Mouse (Mus musculus): ENCODE measurements around the gene Fgfr2.

Gene Fgfr2

DNA sequence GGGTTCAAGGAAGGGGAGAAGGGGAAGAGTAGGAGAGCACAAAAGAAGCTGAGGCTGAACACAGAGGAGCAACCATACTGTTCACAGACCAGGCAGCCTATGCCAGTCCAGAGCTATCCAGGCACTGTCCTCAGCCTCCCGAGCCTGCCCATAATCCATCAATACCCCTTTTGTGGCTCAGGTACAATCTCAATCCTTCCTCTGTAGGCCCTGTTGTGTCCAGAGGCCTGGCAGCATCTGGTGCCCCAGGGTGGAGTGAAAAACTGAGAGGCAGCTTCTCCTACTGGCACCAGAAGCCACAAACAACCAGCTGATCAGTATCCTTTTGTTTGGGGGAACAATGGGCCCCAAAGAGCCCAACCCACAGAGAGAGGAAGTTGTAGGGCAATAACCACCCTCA is 2818.5 kb downstream of the Fgfr2 start:
- DNase-seq: peak; percentile 32

DNA sequence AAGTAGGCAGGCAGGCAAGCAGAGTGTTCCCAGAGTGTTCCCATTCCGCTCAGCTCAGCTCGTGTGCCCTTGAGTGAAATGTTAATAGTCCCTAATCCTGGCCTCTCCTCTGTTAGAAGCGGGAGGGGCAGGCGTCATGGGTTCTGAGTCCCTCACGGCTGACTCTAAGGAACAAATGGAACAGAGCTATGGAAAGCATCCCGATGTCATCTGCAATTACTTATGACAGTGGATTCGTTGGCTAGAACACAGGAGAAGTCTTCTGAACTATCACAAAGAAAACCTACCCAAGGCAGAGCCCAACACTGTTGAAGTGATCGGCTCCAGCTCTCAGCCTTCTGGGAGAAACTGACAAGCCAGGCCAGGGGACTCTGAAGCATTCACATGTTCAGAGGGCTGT is 2819.7 kb downstream of the Fgfr2 start:
- no peak for DNase-seq

DNA sequence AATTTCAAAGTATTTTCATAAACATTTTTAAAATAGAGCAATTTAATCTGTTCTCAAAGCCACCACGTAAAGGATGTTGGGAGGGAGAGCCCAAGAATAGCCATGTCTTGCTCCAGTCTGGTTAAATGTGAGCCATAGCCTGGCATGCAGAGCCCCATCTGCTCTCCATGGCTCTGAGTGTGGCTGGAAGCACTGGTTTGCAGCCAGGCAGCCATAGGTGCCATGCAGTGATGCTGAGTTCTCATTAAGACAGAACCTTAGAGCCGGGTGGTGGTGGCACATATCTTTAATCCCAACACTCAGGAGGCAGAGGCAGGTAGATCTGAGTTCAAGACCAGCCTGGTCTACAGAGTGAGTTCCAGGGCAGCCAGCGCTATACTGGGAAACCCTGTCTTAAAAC is 2822.5 kb downstream of the Fgfr2 start:
- DNase-seq: no peak

DNA sequence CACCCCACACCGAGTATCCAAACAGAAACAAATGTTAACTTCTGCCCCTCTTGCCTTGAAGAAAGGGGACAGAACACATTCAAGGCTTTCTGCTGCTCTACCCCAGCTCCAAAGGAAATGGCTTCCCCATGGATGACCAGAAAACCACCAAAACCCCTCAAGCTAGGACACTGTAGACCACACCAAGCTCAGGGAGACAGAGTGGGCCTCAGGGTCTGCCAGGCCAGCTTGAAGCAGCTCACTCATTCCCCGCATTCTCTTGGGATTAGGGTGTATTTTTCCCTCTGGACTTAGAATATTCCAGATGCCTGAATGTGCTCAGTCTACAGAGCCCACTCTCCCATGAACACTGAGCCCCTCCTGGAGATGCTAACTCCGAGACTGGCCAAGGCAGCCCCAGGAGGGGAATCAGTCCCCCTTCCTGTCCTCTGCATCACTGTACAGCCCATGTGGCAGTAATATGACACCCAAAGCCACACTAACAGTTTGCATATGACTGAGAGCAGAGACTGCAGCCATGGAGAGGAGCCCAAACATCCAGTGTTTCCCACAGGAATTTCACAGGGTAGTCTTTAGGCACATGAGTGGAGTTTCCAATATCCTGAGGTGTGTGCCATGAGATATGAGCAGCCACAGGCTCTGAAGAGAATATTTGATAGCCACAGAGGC is 2824.1 kb downstream of the Fgfr2 start:
- no peak for DNase-seq

DNA sequence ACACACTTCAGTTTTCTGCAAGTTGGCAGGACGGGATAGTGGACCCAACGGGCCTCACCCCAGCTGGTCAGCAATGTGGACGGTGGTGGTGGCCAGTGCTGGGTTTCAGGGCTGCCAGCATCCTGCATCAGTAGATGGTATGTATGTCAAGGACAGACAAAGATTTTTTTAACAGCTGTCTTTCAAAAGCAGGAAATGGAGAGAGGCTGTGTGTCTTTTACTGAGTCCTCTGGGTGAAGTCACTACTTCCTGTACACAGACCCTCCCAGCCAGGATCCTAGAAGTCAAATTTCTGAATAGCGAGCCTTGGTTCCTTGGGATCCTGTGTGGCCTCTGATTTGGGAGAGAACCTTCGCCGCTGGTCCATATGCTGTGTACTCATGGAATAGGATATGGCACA is 2832.0 kb downstream of the Fgfr2 start:
- no peak for DNase-seq

DNA sequence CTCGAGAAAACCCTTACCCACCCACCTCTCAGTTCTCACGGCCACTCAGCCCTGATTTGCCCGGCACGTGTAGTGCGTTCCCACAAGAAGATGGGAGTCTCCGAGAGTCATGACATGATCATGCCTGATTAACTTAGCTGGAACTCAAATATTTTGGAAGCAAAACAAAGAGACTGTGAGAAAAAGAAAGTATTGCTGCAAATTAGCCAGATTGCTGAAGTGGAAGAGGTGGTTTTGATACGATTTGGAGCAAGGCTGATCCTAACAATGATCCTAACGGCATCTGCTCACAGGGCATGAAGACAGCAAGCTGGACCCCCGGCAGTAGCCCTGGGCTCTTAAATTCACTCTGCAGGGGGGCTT is 2833.7 kb downstream of the Fgfr2 start:
- no peak for DNase-seq

DNA sequence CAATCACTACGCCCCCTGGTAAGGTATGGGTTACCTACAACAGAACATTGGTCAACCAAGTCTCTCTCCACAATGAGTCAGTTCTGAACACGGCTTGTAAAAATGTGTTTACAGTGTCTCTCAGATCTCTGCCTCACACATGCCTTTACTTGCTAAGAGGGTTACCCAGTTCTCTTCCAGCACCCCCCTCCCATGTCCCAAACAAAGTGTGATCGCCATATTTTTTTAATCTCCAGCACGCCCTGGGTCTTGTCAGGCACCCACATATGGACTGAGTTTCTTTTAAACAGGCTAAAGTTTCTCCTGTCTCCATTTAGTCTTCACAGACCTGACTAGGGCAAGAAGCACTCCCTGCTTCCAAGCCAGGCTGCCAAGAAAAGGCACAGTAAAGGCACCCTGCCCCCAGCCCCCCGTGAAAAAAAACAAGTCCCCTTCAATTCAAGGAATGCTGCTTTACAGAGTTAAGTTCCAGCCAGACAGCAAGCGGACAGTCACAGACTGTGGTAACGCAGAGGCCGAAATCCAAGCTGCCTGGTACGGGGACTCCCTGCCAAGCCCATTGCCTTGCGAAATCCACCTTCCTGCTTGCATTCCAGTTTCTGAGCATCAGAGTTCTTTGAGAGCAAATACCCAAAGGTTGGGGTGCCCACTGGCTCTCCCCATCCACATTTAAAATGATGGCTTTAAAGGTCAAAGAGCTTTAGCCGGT is 2834.3 kb downstream of the Fgfr2 start:
- no peak for DNase-seq

DNA sequence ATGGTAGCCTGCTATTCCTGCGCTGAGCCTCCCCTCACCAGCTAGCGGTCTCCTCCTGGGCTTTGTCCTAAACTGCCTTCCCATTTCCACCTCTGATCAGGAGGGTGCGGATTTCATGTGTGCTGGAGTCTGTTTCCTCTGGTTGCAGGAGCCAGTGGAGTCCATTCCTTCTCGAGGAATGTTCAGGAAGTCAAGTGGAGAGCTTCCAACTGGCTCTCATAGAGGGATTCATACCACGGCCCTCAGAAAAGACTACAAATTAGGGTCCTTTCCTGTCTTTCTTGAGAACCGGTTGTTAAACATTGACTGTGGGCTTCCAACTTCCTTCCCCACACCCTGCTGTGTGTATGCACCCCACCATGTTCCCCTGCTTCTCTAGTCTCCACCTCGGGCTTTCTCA is 2834.9 kb downstream of the Fgfr2 start:
- no peak for DNase-seq

DNA sequence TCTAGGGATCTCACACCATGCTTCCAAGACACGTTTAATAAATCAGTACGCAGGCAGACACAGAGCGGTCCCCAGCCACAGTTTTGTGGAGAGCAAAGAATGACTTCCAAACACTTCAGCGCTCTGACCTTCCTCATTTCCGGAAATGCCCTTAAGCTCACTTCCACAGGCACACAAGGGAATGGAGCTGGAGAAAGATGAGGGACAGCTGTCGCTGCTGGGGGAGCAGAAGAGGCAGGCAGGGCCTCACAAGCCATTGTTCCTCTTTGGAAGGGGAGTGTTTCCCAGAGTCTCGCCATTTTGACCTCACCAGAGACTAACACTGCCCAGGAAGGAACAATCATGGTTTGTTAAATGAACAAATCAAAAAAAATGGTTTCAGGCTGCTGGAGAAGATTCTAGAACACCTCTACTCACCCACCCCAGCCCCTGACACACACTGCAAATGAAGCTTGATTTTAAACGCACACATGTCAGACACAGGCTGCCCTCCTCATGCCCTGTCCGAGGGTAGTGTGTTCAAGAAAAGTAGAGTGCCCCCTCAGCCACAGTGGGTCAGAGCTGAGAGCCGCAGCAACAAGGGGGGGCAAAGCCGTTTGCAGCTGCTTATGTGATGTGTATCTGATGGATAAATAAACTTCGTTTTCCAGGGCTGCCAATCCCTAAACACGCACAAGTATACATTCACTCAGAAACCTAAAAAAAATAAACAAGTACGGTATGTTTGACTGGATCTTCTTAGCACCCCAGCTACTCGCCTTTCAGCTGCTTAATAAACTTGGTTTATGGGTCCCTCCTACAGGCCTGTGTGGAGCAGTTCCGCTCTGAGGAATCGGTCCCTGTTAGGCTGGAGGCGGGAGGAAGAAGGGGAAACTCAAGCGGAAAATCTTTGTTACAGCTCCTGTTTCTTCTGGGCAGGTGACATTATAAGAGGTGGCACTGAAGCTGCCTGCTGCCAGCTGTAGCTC is 2844.1 kb downstream of the Fgfr2 start:
- DNase-seq: no peak

DNA sequence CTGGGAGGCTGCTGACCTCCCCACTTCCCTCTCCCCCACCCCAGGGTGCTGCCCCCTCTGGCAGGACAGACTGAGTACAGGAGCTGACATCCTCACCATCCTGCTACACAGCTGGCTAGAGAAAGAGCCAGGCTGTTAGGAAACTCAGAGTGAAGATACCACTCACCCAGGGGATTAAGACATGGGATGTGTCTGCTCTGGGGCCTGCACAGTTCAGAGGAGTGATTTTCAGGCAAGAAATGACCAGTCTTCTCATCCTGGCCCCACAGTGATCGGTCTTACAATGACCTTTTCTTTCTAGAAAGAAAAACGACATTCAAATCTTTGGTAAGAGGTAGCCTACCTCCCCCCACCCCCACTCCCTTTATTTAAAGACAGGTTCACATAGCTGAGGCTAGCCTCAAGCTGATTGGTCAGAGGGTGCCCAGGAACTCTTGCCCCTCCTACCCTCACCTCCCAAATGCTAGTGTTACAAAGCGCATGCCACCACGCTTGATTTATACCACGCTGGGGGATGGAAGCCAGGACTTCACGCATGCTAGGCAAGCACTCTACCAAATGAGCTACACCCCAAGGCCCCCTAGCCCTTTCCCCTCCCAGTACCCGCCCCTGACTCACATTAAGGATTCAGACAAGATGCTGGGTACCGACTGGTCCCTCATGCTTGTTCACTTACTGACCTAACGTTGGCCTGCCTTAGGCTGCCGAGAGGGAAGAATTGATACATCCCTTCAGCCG is 2845.0 kb downstream of the Fgfr2 start:
- no peak for DNase-seq

DNA sequence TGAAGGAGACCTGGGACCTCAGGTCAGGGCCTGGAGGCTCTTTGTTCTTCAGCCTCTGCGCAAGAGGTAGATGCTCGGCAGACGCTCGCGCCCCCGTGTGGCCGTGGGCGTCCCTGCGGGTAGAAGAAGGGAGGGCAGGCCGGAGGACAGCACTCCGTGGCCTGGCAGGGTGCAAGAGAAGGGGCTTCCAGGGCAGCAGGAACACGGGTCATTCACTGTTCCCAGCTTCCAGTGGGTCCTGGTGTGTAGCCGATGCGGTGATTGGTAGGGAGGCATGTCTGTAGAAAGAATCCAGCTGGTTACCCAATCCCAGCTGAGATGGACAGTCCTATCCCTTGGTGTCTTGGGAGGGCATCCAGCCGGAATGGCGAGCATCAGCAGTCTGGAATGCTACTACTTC is 2849.9 kb downstream of the Fgfr2 start:
- peak; percentile 61 for DNase-seq

DNA sequence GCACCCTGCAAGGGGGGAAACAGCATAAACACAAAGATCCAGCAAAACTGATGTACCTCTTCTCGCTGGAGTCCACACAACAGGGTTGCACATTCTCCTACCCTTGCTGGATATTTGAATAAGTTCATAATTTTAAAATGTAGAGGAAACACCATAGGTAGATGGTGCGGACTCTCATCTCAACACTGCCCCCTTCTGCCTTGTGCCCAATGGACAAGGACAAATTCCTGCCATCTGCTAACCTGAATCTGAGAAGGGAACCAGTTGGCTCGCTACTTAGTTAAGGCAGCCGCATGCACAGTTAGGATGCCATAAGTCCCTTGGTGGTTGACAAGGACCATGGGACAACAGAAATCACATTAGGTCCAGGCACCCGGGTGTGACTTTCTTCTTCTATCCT is 2852.3 kb downstream of the Fgfr2 start:
- no peak for DNase-seq

DNA sequence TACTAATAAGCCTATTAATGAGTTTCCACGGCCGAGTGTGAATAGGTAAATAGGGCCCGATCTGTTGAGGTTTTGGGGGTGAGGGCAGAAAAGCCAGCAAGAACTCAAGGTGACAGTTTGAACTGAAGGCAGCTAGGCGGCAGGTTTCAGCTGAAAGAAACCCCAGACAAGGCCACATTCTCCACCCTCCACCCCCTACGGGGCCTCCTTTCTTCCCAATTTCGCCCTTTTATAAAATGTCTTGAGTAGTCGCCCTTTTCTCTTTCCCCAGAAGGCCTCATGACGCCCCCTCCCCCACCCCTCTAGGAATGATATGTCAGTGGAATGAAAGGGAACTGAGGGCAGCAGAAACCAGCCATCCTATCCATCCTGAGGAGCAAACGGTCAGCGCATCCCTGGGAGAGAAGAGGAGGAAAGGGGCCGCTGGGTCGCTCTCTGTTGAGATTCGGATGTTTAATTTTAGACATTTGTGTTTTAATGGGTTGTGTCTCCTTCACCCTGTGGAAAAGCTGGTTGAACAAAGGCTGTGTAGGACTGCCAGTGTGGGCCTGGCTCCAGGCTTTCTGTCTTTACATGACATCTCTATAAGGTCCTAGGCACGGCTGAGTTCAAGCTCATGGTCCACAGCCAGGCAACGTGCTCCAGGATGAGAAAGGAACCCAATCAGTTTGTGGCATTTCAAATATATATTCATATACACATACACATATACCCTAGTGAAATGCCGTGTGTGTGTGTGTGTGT is 2853.9 kb downstream of the Fgfr2 start:
- DNase-seq: no peak

DNA sequence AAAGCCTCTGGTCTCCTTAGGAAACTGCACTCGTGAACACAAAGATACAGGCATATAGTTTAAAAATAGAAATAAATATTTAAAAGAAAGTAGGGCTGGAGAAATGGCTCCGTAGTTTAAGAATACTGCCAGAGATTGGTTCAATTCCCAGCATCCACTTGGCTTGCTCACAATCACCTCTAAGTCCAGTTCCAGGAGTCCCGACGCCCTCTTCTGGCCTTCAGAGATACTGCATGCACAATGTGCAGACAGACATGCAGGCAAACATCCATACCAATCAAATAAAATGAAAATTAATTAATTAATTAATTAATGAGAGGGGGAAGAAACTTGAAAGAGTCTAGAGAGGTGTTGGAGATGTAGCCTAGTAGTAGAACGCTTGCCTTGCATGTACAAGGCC is 2856.1 kb downstream of the Fgfr2 start:
- DNase-seq: no peak

DNA sequence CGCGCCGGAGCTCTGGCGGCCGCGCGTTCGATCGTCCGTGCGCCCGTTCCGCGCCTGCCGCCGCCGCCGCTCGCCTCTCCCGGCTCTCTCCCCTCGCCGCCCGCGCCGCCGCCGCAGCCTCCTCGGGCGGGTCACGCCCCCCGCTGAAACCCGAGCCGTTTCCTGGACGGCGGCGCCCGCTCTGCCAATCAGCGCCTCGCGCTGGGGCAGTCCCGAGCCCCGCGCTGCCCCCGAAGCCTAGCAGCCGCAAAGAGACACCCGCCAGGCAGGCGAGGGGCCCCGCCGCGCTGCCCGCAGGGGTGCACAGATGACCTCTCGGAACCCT is 2857.0 kb downstream of the Fgfr2 start:
- DNase-seq: peak; percentile 40

DNA sequence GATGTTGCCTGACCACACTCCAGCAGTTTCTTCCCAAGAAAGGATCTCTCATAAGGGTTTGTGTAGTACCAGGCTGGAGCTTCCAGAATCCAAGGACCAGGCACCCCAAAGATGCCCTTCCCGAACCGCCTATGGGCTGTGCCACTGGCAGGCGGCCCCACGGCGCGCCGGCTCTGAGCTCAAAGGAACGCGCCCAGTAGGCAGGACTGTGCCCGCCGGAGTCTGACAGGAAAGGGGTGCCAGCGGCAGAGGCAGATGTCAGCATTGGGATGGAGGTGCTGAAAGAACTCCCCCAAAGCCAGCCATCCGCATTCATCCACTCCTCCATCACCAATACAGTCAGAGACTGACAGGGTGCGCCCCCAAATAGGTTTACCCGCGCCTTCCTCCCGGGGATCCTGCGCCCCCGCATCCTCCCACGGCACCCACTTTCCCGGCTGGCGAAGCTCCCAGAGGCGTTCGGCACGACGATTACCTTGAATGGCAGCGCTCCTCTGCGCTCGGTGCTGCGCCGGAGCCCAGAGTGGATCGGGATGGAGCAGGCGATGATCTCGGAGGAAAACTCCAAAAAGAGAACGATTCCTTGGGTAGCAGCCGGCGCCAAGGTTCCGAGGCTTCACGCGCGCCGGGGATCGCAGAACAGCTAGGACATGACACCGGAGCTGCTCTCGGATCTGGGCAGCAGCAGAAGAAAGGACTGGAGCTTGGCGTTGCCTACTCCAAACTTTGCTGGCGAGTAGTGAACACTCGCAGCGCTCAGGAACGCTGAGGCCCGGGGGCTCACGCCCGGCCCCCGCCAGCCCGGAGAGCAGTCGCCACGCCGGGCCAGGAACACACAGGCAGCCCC is 2857.6 kb downstream of the Fgfr2 start:
- peak; percentile 58 for DNase-seq

DNA sequence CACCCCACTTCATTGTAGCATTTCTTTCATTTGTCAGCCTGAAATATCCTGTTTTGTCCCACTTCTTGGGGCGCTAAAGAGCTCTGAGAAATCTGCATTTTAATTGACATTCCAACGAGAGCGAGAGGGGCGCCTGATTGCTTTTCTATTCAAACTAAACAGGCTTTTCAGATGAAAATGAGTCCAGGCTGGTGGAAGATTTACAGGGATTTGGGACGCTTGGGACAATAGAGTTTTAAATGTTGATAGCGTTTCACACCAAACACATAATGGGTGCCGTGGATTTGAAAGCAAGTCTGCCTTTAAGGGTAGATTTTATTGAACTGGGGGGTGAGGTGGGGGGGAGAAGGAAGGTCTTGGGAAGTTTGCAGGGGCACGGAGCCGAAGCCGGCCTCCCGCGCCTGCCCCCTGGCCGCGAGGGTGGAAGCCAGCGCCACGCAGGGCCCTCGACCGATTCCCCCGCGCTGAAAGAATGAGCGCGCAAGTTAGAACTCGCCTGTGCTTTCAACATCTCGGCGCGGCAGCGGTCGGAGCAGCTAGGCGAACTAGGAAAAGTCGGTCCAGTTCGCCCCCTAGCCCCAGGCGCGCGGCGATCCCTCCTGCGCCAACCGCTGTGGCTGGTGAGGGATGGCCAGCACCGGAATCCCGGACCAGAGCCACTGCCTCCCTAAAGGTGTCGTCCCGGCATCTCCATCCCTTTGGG is 2858.4 kb downstream of the Fgfr2 start:
- DNase-seq: peak; percentile 61

DNA sequence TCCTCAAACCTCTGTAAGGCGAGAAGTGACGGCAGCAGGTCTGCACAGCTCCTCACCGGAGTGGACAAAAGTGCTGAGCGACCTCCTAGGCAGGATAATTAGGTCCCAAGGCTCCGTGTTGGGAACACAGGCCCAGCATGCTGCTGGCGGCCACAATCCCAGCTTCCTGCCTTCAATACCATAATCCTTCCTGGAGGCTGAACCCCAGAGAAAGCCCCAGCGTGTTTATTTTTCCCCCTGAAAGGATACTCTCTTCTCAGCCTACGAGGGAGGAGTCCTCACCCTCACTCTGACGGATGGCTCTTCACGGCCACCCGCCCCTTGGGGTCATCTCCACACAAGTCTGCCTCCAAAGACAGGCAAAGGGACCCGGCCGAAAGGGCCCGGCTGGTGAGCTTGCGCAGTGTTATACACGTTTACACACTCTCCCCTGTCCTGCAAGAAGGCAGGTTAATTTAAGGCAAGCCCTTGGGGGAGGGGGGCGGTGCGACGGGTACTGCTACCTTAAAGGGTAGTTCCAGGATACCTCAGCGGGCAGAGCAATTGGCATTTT is 2859.3 kb downstream of the Fgfr2 start:
- DNase-seq: no peak

DNA sequence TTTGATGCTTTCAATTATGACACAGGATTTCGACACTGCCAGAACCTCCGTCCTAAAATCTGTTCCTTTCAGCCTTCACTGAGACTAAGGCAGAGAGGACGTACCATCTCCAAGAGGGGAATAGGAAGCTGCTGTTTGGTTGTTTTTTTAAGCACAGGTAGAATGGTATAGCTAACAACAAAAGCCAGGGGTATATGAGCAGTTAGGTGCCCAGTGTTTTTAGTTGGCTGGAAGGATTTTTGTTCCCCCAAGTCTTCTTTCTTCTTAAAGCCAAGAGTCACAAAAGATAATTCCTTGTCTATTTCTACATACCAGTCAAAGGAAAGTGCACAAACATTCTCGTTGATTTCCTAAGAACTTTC is 2859.9 kb downstream of the Fgfr2 start:
- DNase-seq: no peak

DNA sequence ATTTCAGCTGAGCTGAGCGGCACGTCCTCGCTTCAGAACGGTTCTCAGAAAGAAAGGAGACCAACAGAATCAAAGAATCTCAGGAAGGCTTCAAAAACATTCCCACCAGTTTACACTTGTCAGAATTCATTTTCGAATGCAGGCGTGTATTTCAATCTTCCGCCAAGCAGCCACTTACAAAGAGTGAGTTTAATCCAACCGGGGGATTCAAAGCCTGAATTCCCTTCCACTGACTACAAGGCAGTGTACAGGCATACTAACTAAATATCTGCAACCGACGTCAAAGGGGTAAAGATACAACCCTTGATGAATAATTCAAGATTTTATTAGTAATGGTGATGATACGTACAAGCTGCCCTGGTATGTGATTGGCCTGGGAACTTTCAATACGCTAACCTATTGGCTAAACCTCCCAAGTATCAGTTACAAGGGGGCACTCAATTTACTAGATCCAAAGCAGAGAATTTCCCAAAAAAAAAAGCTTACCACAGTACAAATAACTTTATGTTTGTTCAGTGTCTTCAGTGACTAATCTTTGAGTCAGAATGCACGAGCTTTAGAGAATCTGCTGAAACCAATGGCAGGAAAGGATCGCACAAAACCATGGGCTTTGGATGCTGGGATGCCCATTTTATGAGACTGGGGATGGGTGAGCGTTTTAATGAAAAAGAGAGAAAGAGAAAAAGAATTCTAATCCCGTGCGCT is 2860.5 kb downstream of the Fgfr2 start:
- DNase-seq: no peak

All from right cerebral cortex, adult 18-20 months (tissue).